Mouse (Mus musculus): Measurements from ENCODE around the gene Ndufs3. TPM values are rescaled to one million over a fixed set of nuclear protein-coding genes. Genes with fewer than 3 reads are reported as not detected.

The Ndufs3 gene
- polyA plus RNA-seq, 1 experiment from 2014 or later, result 199 TPM

GRCm38 (mm10) chr2:90893673-90894298, 10.8 kb downstream of the Ndufs3 start:
- 61% methylated on average over 6 of the region's 6 CpGs for WGBS (ENCODE audit: insufficient replicate concordance)
- H3K4me2 ChIP-seq (ENCODE audit: low read depth, low read length), result peak overlapping the region; percentile 53
- no peak overlapping the region for H3K9ac ChIP-seq (replicated peaks)
- H3K36me3 ChIP-seq (replicated peaks; ENCODE audit: insufficient read depth, low read length), result peaks cover 34% of the 10 kb centered on the region
- H3K27me3 ChIP-seq (ENCODE audit: insufficient read depth, low read length), result peaks cover 14% of the 10 kb centered on the region
- peak; percentile 76 for ATAC-seq
- peak; percentile 51 for DNase-seq
- H3K4me1 ChIP-seq (ENCODE audit: insufficient read depth), result peaks cover 22% of the 10 kb centered on the region
- H3K9me3 ChIP-seq (ENCODE audit: low read length), result no peaks in the 10 kb centered on the region
- H3K4me3 ChIP-seq (ENCODE audit: low read depth, low read length), result no peak overlapping the region
- H3K27ac ChIP-seq (ENCODE audit: low read depth), result peak overlapping the region; percentile 72
- TF ChIP-seq EP300 (IDR thresholded peaks at IDR 0.05; ENCODE audit: low read depth) (peak; percentile 80), CTCF (IDR thresholded peaks at IDR 0.05; ENCODE audit: low read depth) (no peak)

GRCm38 (mm10) chr2:90889550-90890548, 14.8 kb downstream of the Ndufs3 start:
- Histone ChIP-seq H3K4me2 (ENCODE audit: low read depth, low read length) (peak overlapping the region; percentile 82), H3K4me3 (ENCODE audit: low read depth, low read length) (peak overlapping the region; percentile 60), H3K9ac (replicated peaks) (peak overlapping the region; percentile 47), H3K9me3 (ENCODE audit: low read length) (no peaks in the 10 kb centered on the region), H3K36me3 (replicated peaks; ENCODE audit: insufficient read depth, low read length) (peaks cover 2% of the 10 kb centered on the region; the same call in 1 of the 2 replicates), H3K27me3 (ENCODE audit: insufficient read depth, low read length) (peaks cover 53% of the 10 kb centered on the region), H3K4me1 (ENCODE audit: insufficient read depth) (peaks cover 29% of the 10 kb centered on the region), H3K27ac (ENCODE audit: low read depth) (no peak overlapping the region; the same call in 1 of the 2 replicates)
- WGBS (ENCODE audit: insufficient replicate concordance), result 4% methylated on average over 114 of the region's 133 CpGs
- TF ChIP-seq EP300 (IDR thresholded peaks at IDR 0.05; ENCODE audit: low read depth) (no peak), CTCF (IDR thresholded peaks at IDR 0.05; ENCODE audit: low read depth) (no peak)
- ATAC-seq (peak; percentile 78), DNase-seq (peak; percentile 65)

- no peak overlapping the region for H3K9ac ChIP-seq (replicated peaks)
- ATAC-seq (no peak), DNase-seq (no peak)
- no peaks in the 10 kb centered on the region for H3K36me3 ChIP-seq (replicated peaks; ENCODE audit: insufficient read depth, low read length)
- no peak overlapping the region for H3K4me2 ChIP-seq (ENCODE audit: low read depth, low read length)
- peaks cover 6% of the 10 kb centered on the region for H3K9me3 ChIP-seq (ENCODE audit: low read length)
- H3K27ac ChIP-seq (ENCODE audit: low read depth), result no peak overlapping the region
- peaks cover 21% of the 10 kb centered on the region for H3K4me1 ChIP-seq (ENCODE audit: insufficient read depth)
- peaks cover 67% of the 10 kb centered on the region for H3K27me3 ChIP-seq (ENCODE audit: insufficient read depth, low read length)
- no peak for TF ChIP-seq CTCF (IDR thresholded peaks at IDR 0.05; ENCODE audit: low read depth)
- no peak for TF ChIP-seq EP300 (IDR thresholded peaks at IDR 0.05; ENCODE audit: low read depth)
- 66% methylated on average over 5 of the region's 5 CpGs for WGBS (ENCODE audit: insufficient replicate concordance)
- no peak overlapping the region for H3K4me3 ChIP-seq (ENCODE audit: low read depth, low read length)
These were observed 17.0 kb downstream of the Ndufs3 start for GRCm38 (mm10) chr2:90887627-90888026.

- Histone ChIP-seq H3K4me3 (ENCODE audit: low read depth, low read length) (no peak overlapping the region), H3K36me3 (replicated peaks; ENCODE audit: insufficient read depth, low read length) (no peaks in the 10 kb centered on the region), H3K9ac (replicated peaks) (no peak overlapping the region), H3K27me3 (ENCODE audit: insufficient read depth, low read length) (peaks cover 67% of the 10 kb centered on the region), H3K9me3 (ENCODE audit: low read length) (peaks cover 6% of the 10 kb centered on the region), H3K4me1 (ENCODE audit: insufficient read depth) (peaks cover 21% of the 10 kb centered on the region), H3K4me2 (ENCODE audit: low read depth, low read length) (no peak overlapping the region), H3K27ac (ENCODE audit: low read depth) (no peak overlapping the region)
- DNase-seq, result no peak
- no peak for ATAC-seq
- TF ChIP-seq CTCF (IDR thresholded peaks at IDR 0.05; ENCODE audit: low read depth) (no peak), EP300 (IDR thresholded peaks at IDR 0.05; ENCODE audit: low read depth) (no peak)
- 31% methylated on average over 6 of the region's 6 CpGs for WGBS (ENCODE audit: insufficient replicate concordance)
These were observed 18.2 kb downstream of the Ndufs3 start for GRCm38 (mm10) chr2:90886436-90886835.

- H3K9me3 ChIP-seq (ENCODE audit: low read length), result peaks cover 6% of the 10 kb centered on the region
- no peak for ATAC-seq
- no peak within 1 kb of the TSS for H3K27ac ChIP-seq (ENCODE audit: low read depth)
- H3K27me3 ChIP-seq (ENCODE audit: insufficient read depth, low read length), result peaks cover 66% of the 10 kb centered on the region
- no peak for TF ChIP-seq EP300 (IDR thresholded peaks at IDR 0.05; ENCODE audit: low read depth)
- TF ChIP-seq CTCF (IDR thresholded peaks at IDR 0.05; ENCODE audit: low read depth), result no peak
- H3K9ac ChIP-seq (replicated peaks), result no peak within 1 kb of the TSS
- WGBS (ENCODE audit: insufficient replicate concordance), result 3% methylated on average over 39 of the region's 45 CpGs
- H3K4me3 ChIP-seq (ENCODE audit: low read depth, low read length), result peak within 1 kb of the TSS; percentile 38
- no peak for DNase-seq
- peaks cover 21% of the 10 kb centered on the region for H3K4me1 ChIP-seq (ENCODE audit: insufficient read depth)
- no peaks in the 10 kb centered on the region for H3K36me3 ChIP-seq (replicated peaks; ENCODE audit: insufficient read depth, low read length)
- peak within 1 kb of the TSS; percentile 76 for H3K4me2 ChIP-seq (ENCODE audit: low read depth, low read length)
These were observed 19.2 kb downstream of the Ndufs3 start, which contains the start of gene C1qtnf4 for GRCm38 (mm10) chr2:90885218-90886041. TSS of gene C1qtnf4 (plus strand) at chr2:90885860.

Measured in liver, postnatal 0 days (tissue).